Mouse (Mus musculus): ENCODE data around the gene Ess2.
"Not testable (repeated sequence)": the region's sequence is repeated elsewhere in the genome, so short reads cannot be mapped to it uniquely, and the experiment has no call there.

Ess2 gene

DNA sequence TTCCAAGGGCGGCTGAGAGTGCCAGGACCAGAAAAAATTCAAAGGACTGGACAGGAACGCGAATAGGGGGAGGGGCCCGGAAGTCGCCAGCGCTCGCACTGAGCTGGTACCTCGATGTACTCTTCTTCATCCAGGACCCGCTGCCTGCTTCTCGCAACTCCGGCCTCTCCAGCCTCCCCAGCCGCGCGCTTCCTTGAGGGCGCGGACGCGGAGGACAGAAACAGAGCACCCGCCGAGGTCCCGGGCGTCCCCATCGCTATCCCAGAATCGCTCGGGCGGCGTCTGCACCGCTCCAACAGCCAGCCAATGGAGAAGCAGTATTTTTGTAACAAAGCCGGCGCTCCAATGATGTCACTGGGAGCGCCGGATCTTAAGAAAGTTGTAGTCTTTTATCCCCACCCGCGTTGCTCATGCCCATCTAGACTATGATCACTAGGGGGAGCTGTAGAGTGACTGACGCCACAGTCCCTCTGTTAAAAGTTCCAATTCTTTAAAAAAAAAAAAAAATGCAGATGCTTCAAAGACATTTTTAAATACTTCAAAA lies at the start of gene Ess2:
Ess2 (minus strand) TSS at position 297 of the 544 bp plus-strand sequence.
- DNase-seq (ENCODE audit: low spot score in 2 of 2): peak; percentile 83 to 91

DNA sequence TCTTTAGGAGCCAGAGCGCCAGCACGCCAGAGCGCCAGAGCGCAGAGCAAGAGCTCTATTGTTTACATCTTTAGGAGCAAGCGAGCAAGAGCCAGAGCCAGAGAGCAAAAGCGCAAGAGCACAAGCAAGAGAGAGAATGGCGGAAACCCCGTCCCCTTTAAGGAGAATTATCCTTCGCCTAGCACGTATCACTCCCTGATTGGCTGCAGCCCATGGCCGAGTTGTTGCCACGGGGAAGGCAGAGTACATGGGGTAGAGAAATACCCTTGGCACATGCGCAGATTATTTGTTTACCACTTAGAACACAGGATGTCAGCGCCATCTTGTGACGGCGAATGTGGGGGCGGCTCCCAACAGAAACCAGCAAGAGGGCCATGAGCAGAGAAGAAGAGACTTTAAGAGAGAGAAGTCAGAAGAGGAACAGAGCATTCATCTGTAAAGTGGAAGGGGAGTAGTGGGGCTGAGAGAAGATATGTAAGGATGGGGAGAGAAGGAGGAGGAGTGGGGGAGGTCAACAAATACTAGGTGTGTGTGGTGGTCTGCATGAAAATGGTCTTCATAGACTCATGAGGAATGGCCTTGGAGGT lies 45.0 kb upstream of the Ess2 start:
- not testable (repeated sequence) for DNase-seq (ENCODE audit: low spot score in 2 of 2)

DNA sequence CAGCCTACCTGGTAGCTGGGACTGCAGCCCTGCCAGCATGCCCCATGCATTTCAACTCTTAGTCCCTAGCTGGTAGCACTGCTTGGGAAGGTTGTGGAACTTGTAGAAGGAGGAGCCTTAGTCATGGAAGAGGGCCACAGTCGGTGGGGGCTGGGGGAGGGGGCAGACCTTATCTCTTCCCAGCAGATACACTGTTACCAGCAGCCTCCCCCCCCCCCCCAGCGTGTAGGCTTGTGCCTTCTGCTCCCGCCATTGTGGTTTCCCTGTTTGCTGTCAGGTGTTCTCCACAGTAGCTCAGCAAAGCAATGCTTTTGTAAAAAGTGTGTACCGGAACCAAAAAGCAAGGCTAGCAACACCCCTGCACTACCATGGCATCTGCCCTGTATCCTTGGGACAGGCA lies 40.5 kb upstream of the Ess2 start:
- no peak for DNase-seq (ENCODE audit: low spot score in 2 of 2)

DNA sequence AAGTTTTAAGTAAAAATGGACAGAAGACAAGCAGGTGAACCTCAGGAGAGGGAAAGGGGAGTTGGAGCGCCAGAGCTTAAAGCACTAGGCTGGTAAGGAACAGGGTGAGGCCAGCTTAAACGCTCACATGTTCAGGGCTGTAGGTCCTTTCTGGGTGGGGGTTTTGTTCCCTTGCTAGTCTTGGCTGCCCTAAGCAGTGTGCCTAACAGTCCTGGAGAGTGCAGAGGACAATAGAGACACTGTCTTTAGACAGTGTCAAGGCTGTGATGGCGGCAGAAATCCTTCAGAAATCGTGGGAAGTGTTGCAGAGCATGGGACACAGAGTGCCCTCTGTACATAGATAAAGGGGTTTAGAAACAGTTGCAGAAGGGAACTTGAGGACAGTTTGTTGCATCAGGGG lies 38.9 kb upstream of the Ess2 start:
- DNase-seq (ENCODE audit: low spot score in 2 of 2): no peak

DNA sequence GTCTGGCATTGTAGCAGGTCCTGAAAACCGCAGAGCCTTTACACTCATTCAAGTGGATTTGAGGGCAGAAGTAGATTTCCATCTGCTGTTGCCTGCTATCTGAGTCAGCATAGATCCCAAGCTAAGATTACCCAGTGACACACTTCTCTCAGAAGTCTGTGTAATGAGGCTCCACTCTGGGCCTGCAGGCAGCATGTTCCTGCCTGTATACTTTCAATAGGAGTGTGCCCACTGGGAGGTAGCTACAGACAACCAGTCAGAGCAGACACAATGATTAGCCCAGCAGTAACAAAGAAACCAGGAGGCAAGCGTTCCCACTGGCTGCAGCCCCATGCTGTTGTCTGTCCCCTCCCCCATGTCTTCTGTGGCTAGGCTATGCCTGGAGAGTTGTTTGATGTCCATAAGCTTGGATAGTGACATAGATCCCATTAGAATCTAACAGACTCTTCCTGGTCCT lies 38.3 kb upstream of the Ess2 start:
- no peak for DNase-seq (ENCODE audit: low spot score in 2 of 2)

DNA sequence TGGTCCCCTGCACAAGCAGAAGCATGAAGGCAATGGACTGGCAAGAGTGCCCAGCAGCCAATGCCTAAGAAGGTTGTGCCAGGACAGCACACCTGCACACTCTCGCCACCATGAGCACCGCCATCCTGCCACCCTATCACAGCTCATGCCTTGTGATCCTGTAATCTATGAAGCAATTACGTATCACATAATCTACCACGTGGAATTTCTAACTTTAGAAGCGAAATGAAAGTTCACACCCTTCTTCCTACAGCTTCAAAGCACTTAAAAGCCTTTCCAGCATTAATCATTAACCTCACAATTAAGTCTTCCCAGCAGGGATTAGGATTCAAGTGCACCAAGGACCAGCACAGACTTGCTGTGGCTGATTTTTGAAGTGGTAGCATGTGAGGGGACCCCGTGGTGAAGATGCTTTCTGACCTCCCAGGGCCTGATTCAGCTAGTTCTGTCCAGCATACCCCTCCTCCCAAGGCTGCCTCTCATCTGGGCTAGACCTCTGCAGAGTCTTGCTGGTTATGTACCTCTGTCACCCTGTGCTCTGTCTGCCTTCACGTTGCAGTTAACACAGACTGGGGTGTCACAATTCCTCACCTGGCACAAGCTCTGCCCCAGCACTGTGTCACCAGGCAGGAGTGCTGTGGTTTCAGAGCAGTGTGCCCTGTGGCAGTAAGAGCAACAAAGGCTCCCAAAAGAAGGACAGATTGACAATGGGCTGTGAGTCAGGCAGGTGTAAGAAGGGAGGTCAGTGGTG lies 34.1 kb upstream of the Ess2 start:
- DNase-seq (ENCODE audit: low spot score in 2 of 2): no peak

DNA sequence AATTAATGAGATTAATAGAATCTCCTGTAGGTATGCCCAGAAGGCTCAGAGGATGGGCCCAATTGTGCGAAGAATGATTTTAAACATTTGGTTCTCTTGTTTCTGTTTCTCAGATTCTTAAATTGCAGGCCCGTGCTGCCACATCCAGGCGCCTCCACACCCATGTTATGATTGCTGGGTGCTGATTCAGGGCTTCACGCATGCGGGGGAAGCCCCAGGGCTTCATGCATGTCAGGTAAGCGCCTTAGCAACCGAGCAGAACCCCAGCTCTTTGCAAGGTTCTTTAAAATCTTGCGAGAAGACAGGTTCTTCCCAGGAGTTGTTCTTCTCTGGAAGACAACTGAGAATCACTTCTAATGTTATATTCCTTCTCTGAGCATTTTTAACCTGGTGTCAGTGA lies 32.3 kb upstream of the Ess2 start:
- DNase-seq (ENCODE audit: low spot score in 2 of 2): no peak

DNA sequence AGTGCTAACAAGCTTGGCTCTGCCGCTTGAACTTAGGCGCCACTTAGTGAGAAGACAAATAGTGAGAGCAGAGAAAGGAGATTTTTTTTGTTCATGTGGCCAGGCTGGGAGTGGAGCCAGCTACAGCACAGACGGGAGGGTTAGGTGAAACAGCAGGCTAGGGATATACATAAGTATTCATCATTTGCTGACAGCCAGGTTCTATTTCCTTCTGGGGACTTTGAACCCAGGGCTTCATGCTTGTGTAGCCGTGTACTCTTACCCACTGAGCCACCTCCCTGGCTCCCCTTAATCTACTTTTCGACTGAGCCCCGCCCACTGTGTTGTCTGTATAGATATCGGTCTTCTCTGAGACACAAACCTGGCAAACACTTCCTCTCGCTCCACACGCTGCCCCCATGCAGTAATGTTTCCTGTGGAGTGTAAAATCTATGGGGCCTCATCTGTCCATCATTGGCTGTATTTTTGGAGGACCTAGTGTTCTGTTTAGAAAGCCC lies 28.2 kb upstream of the Ess2 start:
- DNase-seq (ENCODE audit: low spot score in 2 of 2): no peak

DNA sequence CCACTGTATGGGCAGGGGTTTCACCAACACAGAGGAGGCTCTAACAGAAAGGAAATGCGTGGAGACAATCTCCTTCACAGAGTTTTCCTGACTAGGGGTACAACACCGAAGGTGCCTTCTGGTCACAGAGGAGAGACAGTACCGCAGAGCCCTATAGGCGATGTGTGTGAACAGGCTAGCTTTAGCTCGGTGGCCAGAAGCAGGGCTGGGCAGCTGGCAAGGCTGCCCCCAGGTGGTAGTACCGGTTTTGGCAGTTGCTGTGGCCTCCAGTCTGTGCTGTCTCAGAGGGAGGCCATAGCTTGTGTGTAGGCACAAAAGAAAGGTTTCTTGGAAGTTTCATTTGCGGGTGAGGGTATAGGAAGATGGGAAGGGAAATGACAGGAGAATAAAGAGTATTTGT lies 27.7 kb upstream of the Ess2 start:
- DNase-seq (ENCODE audit: low spot score in 2 of 2): peak in 1 of 2 experiments; percentile 65

DNA sequence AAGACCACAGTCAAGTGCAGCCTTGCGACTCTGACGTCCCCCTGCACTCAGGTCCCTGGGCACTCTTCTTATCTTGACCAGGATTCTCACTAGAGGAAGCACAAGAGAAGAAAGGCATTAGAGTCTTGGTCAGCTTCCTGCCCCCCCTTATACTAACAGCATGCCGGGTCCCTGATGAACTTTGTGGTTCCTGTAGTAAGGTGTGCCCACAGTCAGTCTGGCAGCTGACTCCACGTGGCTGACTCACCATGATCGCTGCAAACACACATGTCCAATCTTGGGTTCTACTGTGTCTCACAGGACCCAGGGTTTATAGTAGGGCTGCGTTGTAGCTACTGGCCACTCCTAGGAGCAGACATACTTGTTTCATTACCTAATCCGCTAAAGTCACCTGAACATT lies 27.0 kb upstream of the Ess2 start:
- DNase-seq (ENCODE audit: low spot score in 2 of 2): no peak

DNA sequence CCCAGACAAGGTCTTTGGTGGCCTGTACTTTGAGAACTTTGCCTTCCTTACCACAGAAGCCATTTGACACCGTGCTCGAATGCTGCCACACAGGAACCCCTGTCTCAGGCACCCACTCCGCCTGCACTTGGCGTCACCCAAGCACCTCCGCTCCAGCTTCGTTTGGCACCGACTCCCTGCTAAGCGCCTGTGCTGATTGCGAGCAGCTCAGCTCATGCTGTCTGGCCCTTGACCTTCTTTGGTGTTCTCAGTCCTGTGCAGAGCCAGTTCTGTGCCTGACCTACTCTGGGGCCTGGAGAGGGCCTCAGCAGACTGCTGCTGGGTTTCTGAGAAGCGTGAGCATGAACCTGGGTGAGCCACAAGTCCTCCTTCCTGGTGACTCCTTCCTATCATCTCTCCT lies 25.6 kb upstream of the Ess2 start:
- no peak for DNase-seq (ENCODE audit: low spot score in 2 of 2)

DNA sequence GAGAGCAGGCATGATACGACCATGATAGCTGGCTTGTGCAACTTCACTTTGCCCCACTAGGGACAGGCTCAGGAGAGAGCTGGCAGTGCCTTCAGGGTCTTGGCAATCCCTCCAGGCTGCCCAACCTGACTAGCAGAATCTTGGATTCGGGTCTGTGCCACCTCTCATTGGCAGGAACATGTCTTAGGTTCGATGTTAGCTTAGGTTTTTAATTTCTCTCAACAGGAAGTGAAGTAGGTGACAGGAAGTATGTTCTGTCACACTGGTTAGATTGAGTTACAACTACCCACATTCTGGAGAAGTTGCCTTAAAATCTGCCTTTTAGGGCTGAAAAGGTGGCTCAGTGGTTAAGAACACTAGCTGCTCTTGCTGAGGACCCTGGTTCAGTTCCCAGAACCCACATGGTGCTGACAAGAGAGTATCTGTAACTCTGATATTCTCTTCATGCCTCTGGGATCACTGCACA lies 23.3 kb upstream of the Ess2 start:
- no peak for DNase-seq (ENCODE audit: low spot score in 2 of 2)

DNA sequence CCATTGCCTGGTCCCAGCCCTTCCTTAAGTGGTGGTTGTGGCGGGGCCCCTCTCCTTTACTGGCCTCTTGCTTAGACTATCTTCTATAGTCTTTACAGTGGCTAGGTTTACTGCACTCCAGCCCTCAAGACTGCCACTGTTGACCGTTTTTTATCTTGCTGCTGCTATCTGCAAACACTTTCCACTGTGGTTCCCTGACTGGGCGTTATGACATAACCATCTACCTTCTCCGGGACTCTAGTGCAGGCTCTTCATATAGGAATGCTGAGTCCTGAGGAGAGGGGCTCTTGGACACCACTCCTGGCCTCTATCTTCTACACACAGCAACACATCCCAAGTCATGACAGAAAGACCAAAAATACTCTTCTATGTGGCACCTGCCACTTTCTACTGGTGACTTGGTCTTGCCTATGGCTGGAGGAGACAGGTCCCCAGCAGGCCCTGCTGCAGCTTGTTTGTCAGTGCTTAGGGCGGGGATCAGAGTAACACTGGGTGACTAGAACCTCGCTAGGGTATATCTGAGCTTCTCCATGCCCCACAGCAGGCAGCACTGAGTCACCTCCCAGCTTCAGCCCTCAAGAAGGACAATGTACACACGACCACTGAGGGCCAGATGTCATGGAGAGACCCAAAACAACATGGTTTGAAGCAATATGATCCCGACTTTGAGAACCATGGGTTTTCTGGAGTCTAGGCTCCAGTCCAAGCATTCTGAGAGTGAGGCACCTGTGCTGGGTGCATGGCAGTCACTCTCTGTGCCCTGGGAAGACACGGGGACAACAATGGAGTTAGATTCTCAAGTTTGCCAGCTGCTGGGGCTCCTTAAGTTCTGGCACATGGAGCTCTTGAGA lies 22.7 kb upstream of the Ess2 start:
- DNase-seq (ENCODE audit: low spot score in 2 of 2): no peak

DNA sequence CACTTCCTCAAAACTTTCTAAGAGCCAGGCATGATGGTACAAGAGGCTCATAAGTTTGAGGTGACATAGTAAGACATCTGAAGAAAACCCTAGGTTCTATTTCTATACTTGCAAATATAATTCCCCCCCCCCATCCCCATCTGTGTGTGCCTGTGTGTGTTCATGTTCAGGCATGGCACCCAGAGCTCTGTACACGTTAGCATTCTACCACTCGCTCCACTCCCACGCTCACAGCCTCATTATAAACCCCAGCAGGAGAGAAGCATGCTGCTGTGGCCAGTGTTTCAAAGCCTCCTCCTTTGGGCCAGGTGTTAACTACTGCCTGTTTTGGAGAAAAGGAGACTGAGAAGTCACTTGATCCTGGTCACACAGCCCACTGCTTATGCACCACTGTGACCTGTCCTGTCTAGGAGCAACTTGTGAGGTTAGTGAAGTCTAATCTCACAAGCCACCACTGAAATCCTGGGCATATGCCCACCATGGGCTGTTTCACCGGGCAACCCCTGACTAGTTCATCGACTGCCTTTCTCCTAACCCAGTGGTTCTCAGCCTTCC lies 20.8 kb upstream of the Ess2 start:
- DNase-seq (ENCODE audit: low spot score in 2 of 2): no peak

DNA sequence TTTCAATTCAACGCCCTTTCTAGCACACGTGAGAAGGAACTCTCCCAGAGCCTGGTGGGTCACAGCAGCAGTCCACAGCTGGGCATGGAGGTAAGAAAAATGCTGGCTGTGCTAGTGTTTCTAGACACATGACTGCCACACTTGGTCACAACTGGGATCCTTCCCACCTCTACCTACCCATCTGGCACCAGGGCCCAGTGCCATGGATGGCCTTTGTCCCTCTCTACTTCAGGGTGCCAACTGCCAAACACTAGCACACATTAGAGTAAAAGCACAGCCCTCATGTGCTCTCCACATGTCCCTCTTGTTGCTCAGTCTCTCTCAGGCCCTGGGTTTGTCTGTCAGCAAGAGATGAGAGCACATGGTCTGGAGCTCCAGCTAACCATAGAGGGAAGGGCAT lies 18.5 kb upstream of the Ess2 start:
- DNase-seq (ENCODE audit: low spot score in 2 of 2): no peak

DNA sequence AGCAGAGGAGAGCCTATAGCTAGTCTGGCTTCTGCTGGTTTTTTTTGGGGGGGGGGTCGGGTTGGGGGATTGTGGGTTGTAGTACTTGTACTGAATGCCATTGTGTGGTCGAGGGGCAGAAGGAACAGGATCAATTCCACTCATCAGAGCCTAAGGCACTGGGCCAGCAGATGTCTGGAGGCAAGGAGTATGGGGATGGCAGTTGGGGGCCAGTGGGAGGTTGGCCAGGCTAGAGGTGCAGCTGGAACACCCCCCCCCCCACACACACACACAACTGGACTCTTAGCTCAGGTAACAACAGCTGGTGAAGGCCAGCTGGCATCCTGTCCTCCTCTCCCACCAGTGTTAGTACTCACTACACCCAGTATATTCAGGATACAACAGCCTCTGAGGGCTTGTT lies 18.1 kb upstream of the Ess2 start:
- no peak for DNase-seq (ENCODE audit: low spot score in 2 of 2)

DNA sequence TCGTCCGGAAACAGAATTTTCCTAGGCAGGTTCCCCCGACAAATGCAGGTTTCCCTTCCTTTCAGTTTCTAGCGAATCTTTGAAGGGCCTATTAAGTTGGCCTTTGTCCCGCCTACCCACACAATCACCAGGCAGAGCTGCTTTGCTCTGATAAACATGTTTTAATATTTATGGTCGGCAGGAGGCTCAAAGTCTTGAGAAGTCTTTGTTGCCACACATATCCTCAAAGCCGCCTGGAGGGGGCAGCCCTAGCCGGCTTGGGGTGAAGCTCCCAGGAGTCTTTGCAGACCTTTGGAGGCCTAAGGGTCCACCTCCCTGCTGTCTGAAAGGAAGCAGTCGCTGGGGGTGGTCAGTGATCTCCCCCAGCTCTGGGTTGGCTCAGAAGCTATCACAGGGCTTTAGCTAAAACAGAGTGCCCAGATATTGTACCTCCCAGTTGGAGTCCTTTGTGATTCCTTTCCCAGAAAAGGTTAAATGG lies 17.5 kb upstream of the Ess2 start:
- DNase-seq (ENCODE audit: low spot score in 2 of 2): peak; percentile 69 to 76

DNA sequence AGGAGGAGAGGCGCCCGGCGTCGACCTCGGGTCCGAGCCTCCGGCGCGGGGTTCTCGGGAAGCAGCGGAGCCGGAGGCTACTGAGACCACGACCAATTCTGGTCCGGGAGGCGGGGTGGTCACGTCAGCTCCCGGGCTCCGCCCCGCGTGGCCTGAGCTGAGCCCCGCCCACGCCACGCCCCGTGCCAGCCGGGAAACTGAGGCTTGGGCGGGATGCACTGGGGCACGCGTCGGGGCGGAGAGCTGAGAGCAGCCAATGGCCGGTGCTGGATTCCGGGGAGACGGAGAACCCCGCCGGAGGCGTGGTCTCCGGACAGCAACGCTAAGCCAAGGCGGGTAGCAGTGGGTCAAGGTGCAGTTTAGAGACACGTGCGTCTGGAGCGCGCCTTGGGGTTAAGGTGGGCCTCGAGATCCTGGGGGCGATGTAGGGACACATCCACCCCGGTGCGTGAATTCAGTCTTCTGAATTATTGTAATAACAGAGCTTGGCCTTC lies 17.0 kb upstream of the Ess2 start, which contains the start of gene Slc25a1:
Slc25a1 (minus strand) TSS at position 133 of the 494 bp plus-strand sequence.
- peak in 1 of 2 experiments; percentile 35 for DNase-seq (ENCODE audit: low spot score in 2 of 2)

DNA sequence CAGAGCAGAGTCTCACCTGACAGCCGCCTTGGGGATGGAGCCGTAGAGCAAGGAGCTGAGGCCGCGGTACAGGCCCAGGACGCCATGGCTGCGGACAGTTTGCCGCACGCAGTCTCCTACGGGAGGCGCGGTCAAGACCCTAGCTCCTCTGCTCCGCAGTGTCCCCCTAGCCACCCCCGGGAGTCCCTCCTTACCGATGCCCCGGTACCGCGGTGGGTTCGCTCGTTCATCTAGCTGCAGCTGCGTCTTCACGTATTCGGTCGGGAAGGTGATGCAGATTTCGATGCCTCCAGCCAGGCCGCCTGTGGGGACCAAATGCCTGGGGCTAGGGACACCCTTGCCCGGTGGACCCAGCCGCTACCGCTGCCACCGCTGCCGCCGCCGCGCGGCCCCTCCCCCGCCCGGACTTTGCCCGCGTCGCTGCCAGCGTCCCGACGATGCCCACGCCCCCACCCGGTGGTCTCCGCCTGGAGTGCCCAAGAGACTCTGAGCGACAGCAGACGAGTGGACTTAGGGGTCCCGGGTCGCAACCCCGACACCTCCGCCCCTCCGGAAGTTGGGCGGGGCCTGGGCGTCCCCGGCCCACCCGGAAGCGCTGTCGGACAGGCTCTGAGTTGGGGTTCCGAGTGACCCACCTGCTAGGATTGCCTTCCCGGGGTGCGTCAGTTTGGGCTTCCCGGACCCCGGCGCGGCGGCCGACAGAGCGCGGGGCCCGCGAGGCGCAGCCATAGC lies 16.4 kb upstream of the Ess2 start:
- DNase-seq (ENCODE audit: low spot score in 2 of 2): peak; percentile 28 to 48

DNA sequence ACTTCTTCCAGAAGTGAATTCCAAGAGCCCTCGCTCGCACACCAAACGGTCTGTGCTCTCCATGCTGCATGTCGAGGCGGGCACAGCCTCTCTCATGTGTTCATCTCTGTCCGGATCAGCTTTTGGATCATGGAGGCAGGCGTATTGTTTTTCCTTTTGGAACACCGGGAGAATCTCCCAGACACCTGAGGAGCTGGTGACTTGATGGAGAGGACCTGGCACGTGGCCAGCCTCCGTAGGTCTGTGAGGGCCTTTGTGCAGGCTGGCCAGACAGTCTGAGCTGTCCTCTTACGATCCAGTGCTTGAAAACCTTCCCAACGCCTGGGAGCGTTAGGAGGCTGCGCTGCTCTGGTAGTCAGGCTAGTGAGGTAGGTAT lies 11.0 kb upstream of the Ess2 start:
- no peak for DNase-seq (ENCODE audit: low spot score in 2 of 2)

All from thymus, postnatal 10 days (tissue).